Mouse (Mus musculus) neural tube, postnatal 0 days (tissue): ENCODE results near the gene Dolk. TPM values are rescaled to one million over a fixed set of nuclear protein-coding genes. Genes with fewer than 3 reads are reported as not detected.

ENCODE experiments used
- polyA plus RNA-seq: library from polyadenylated mRNA; unstranded; fragments of >200 nt; fragmentation: Nextera tagmentation; extraction: Ambion mirVana; gene quantifications from 2 replicates; pipeline ENCODE4 v1.2.1, GENCODE M21; 2015

Dolk gene
- polyA plus RNA-seq, result 42.0 and 45.1 TPM in 2 replicates

GRCm38 (mm10) chr2:30286192-30287026 is at the start of gene Dolk, which contains the start of gene Nup188:
Gene Dolk, minus strand, starts transcription at chr2:30286334.
Gene Nup188, plus strand, starts transcription at chr2:30286397.

DNA sequence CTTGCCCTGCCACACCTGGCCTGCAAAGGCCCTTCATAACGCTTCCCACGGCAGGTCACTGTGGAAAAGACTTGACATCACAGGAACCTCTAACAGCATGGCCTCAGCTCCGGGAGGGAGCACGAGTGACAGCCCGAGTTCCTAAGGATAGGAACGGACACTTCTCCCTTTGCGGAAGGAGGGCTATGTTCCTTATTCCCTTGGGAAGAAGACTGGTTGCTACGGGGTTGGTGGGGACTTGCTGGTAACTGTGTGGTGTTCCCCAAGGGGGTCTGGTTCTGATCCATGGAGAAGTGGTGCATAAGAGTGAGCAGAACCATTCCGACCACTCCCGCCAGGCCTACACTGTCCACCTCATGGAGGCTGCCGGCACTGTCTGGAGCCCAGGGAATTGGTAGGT is 5.4 kb downstream of the Dolk start, which contains the start of gene Gm28038:
Gene Gm28038 (plus strand): TSS at position 301 of the 400 bp plus-strand sequence.

GRCm38 (mm10) chr2:30265767-30266253 is 20.3 kb downstream of the Dolk start, which contains the start of gene Phyhd1:
Gene Phyhd1, plus strand, starts transcription at chr2:30266203.

GRCm38 (mm10) chr2:30240267-30240666 is 45.9 kb downstream of the Dolk start, which contains the start of gene Gm28035:
Gene Gm28035, plus strand, starts transcription at chr2:30240567.

DNA sequence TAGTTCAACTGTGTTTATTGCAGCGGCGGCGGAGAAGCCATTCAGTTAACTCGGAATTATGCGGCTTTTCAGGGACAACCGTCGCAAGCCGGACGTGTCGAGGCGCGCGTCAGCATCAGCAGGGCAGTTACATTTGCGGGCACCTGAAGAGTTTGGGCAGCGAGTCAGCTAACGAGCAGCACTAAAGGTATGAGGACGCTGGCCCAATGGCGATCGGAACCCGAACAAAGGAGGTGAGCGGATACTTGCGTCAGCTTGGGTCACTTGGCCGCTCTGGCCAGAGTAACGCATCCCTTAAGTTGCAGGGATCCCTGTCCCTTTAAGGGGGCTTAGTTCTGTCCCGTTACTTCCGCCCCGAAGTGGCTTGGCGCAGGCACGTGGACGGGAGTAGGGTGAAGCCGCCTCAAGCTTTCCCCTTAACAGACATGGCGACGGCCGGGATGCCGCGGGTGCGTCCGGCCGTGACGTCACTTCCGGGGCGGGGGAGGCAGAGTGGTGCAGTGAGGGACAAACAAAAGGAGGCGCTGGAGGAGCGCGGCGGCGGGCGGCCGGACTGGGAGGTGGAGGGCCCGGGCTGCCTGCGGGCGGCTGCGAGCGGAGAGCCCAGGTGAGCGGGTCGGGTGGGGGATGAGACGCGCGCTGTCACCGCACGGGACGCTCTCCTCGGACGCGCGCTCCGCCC is 48.8 kb downstream of the Dolk start, which contains the start of gene Lrrc8a:
Gene Lrrc8a (plus strand): TSS at position 517 of the 682 bp plus-strand sequence.

Other genes starting within 250 kb of the Dolk start
- gene Wdr34, start 237.5 kb downstream of the Dolk start, polyA plus RNA-seq, result 57.4 and 65.7 TPM in 2 replicates
- gene Set, start 229.0 kb downstream of the Dolk start, polyA plus RNA-seq, result 280 and 287 TPM in 2 replicates
- 0.87 and 1.0 TPM in 2 replicates for gene Pkn3, start 208.7 kb downstream of the Dolk start, polyA plus RNA-seq
- gene Zdhhc12, start 192.7 kb downstream of the Dolk start, polyA plus RNA-seq, result 35.6 and 39.5 TPM in 2 replicates
- gene Zer1, start 161.7 kb downstream of the Dolk start, polyA plus RNA-seq, result 16.3 and 17.7 TPM in 2 replicates
- gene Tbc1d13, start 152.6 kb downstream of the Dolk start, polyA plus RNA-seq, result 9.2 and 10.8 TPM in 2 replicates
- 52.6 and 59.4 TPM in 2 replicates for gene Endog, start 114.8 kb downstream of the Dolk start, polyA plus RNA-seq
- 52.8 and 64.2 TPM in 2 replicates for gene Spout1, start 107.9 kb downstream of the Dolk start, polyA plus RNA-seq
- gene Kyat1, start 80.5 kb downstream of the Dolk start, polyA plus RNA-seq, result 17.1 and 18.6 TPM in 2 replicates
- 60.2 and 61.1 TPM in 2 replicates for gene Lrrc8a, start 48.6 kb downstream of the Dolk start, polyA plus RNA-seq
- gene Gm28035, start 45.8 kb downstream of the Dolk start, polyA plus RNA-seq, result 0.09 and 0.15 TPM in 2 replicates
- gene Phyhd1, start 20.1 kb downstream of the Dolk start, polyA plus RNA-seq, result 7.3 and 8.3 TPM in 2 replicates
- not detected in 2 replicates for gene Gm28038, start 5.3 kb downstream of the Dolk start, polyA plus RNA-seq
- gene Nup188, start 63 bp upstream of the Dolk start, polyA plus RNA-seq, result 10.0 and 11.1 TPM in 2 replicates
- gene Sh3glb2, start 73.0 kb upstream of the Dolk start, polyA plus RNA-seq, result 180 and 203 TPM in 2 replicates
- 33.5 and 36.1 TPM in 2 replicates for gene Miga2, start 77.9 kb upstream of the Dolk start, polyA plus RNA-seq
- gene Dolpp1, start 105.9 kb upstream of the Dolk start, polyA plus RNA-seq, result 53.7 and 54.8 TPM in 2 replicates
- 25.8 and 29.2 TPM in 2 replicates for gene Crat, start 129.5 kb upstream of the Dolk start, polyA plus RNA-seq
- 125 and 136 TPM in 2 replicates for gene Ptpa, start 129.7 kb upstream of the Dolk start, polyA plus RNA-seq
- gene Ier5l, start 187.9 kb upstream of the Dolk start, polyA plus RNA-seq, result 2.4 and 6.8 TPM in 2 replicates